Mouse (Mus musculus) limb, embryonic 10.5 days (tissue): ENCODE results near the gene Adam11. TPM values are rescaled to one million over a fixed set of nuclear protein-coding genes. Genes with fewer than 3 reads are reported as not detected.

Source experiments
- DNase-seq: peaks from one replicate; pipeline ENCODE4 v3.0.0-alpha.2; 2017; ENCODE audit warnings: low spot score
- H3K27ac ChIP-seq: fragments of 300-500 bp; sonication (generic); 2 replicates; pipeline ENCODE4 v1.5.1; 2016; ENCODE audit warnings: mild to moderate bottlenecking
- H3K27me3 ChIP-seq: fragments of 300-500 bp; sonication (generic); 2 replicates; pipeline ENCODE4 v1.6.1; 2016; ENCODE audit warnings: low read depth, mild to moderate bottlenecking; ENCODE audit not compliant: poor library complexity, severe bottlenecking
- H3K36me3 ChIP-seq: fragments of 300-500 bp; sonication (generic); 2 replicates; pipeline ENCODE4 v1.6.1; 2016; ENCODE audit warnings: mild to moderate bottlenecking, moderate library complexity
- H3K4me1 ChIP-seq: fragments of 300-500 bp; sonication (generic); 2 replicates; pipeline ENCODE4 v1.6.1; 2016
- H3K4me3 ChIP-seq: fragments of 300-500 bp; sonication (generic); 2 replicates; pipeline ENCODE4 v1.5.1; 2016; ENCODE audit warnings: mild to moderate bottlenecking, moderate library complexity
- H3K9me3 ChIP-seq: fragments of 300-500 bp; sonication (generic); replicated peaks from 2 replicates; pipeline ENCODE4 v1.6.1; 2016; ENCODE audit warnings: mild to moderate bottlenecking
- WGBS: fragments of 180-500 bp; shearing (Covaris S2); methylation state at CpG from one replicate; pipeline ENCODE4 v1.1.7; 2016; 5-methylcytosine and 5-hydroxymethylcytosine counted together
- polyA plus RNA-seq: library from polyadenylated mRNA; unstranded; fragments of >200 nt; fragmentation: Nextera tagmentation; extraction: Ambion mirVana; gene quantifications from 2 replicates; pipeline ENCODE4 v1.2.1, GENCODE M21; 2016

Adam11 gene
- polyA plus RNA-seq, 1 experiment from 2014 or later = 25.1 TPM

DNA sequence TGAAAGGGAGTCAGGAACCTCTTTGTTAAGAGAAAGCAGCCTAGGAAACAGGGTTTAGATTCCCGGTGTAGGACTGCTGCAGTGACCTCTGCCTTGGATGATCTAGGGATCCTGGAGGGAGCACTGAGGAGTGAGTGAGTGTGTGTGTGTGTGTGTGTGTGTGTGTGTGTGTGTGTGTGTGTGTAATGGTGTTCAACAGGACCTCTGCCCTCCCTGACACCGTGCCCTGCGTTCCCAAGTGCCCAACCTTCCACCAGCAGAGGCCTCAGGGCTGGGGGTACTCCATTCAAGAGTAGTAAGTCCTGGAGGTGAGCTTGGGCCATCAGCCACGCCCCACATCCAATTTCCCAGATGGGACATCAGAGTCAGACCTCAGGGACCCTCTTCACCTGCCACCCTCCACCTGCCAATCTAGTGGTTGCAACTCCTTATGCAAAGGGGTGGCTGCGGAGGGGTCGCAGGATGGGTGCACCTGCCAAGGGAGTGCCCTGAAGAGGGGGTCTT lies 382 bp upstream of the Adam11 start:
- Histone ChIP-seq H3K9me3 (no peaks in the 10 kb centered on the region), H3K4me1 (peaks cover 32% of the 10 kb centered on the region), H3K36me3 (no peaks in the 10 kb centered on the region), H3K4me3 (peak overlapping the region; percentile 74), H3K27ac (peak overlapping the region; percentile 81), H3K27me3 (peaks cover 83% of the 10 kb centered on the region)
- 16% methylated on average over 6 of the region's 6 CpGs for WGBS
- peak; percentile 39 for DNase-seq

DNA sequence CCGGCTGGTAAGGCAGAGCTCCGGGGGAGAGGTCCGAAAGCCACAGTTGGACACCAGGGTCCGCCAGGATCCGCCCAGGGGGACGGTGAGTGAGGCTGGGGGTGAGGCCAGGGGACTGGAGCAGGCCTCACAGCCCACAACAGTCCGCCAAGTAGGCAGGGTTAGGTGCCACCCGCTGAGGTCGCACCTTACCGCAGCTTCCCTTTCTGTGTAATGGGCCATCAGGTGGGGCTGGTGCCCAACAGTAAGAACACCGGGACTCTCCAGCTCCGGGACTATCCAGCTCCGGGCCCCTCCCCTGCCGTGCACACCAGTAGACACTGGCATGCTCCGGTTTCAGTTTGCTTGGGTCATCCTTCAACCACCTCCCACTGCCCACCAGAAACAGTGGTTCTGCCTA lies 1.0 kb downstream of the Adam11 start:
- Histone ChIP-seq H3K27ac (peak overlapping the region; percentile 81), H3K36me3 (no peaks in the 10 kb centered on the region), H3K27me3 (peaks cover 80% of the 10 kb centered on the region), H3K4me1 (peaks cover 36% of the 10 kb centered on the region), H3K4me3 (peak overlapping the region; percentile 74), H3K9me3 (no peaks in the 10 kb centered on the region)
- DNase-seq = no peak
- WGBS = 5% methylated on average over 15 of the region's 15 CpGs

DNA sequence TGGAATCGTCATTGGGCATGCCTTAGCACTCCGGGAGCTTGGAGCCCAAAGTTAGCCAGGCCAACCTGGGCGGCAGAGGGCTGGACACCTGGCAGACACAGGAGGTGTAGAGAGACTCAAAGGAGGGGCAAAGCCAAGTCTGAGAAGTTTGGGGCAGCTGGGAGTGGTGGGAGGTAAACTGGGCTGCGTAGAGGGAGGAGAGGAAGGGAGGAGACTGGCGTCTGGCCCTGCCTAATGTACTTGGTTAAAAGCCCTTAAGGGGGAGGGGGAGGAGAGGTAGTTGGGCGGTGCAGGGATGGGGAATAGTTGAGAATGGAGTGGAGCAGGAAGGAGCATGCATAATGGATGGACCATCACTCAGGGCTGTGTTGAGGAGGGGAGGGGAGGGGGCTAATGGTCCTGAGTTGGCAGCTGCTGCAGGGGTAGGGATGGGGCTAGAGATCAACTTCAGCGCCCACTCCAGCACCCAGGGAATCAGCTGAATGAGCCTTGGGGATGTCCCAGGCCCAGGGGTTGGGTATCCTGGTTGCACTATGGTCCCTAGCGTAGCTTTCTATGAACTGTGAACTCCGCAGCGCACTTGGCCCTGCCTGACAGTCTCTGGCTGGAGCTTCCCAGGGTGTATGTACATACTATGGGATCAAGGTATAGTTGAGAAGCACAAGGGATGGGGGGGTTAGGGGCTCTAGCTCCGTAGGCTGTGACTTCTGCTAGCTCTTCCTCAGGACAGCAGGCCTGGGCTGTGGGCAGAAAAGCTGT lies 1.9 kb downstream of the Adam11 start:
- Histone ChIP-seq H3K4me3 (no peak overlapping the region), H3K27ac (no peak overlapping the region), H3K36me3 (no peaks in the 10 kb centered on the region), H3K4me1 (peaks cover 44% of the 10 kb centered on the region), H3K27me3 (peaks cover 74% of the 10 kb centered on the region), H3K9me3 (no peaks in the 10 kb centered on the region)
- 50% methylated on average over 11 of the region's 11 CpGs for WGBS
- peak; percentile 33 for DNase-seq

DNA sequence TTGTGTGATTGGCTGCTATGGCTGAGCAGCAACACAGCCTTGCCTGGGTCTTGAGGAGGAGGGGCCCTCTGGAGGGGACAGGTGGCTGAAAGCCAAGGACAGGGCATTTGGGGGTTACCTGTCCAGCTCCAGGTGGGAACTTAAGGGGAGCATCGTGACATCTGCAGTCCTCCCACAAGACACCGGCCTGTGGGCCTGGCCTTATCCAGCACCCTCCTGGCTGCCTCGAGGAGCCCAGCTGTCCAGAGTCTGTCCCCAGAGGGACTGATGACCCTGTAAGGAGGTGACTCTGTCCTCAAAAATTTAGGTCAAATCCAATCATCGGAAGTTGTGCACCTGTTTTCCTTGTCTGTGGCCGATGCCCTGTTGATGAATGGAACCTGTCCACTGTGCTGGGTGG lies 4.2 kb downstream of the Adam11 start:
- Histone ChIP-seq H3K9me3 (no peaks in the 10 kb centered on the region), H3K27me3 (peaks cover 53% of the 10 kb centered on the region), H3K4me3 (no peak overlapping the region), H3K36me3 (no peaks in the 10 kb centered on the region), H3K27ac (no peak overlapping the region), H3K4me1 (peaks cover 54% of the 10 kb centered on the region)
- WGBS = 88% methylated on average over 5 of the region's 5 CpGs
- DNase-seq = no peak

DNA sequence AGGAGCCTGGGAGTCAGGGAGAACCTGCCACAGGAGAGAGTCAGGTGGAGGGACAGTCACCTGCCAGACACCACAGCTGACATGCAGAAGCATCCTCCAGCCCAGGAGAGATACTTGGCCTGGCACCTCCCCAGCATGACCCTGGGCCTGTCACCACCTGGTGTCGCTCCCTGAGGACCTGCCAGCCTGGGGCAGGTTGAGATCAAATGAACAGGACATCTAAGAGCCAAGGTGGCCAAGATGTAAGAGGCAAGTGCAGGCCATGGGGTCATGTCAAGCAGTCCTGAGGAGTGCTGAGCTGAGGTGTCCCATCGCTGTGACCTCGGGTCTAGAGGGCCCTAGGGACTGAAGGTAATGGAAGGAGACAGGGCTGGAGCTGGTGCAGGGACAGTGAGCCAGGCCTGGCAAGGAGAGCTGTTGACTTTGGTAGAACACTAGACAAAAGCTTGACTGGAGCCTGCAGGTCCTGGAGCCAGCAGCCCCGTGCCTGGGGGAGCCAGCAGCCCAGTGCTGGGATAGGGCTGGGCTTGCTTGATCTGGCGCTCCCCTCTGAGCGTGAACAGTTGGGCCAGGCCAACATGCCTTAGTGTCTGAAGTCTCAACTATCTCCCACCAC lies 5.9 kb downstream of the Adam11 start:
- 62% methylated on average over 6 of the region's 6 CpGs for WGBS
- H3K36me3 ChIP-seq = no peaks in the 10 kb centered on the region
- DNase-seq = no peak
- H3K4me3 ChIP-seq = no peak overlapping the region
- H3K9me3 ChIP-seq = no peaks in the 10 kb centered on the region
- peaks cover 51% of the 10 kb centered on the region for H3K27me3 ChIP-seq
- H3K27ac ChIP-seq = peak overlapping the region; percentile 42
- H3K4me1 ChIP-seq = peaks cover 56% of the 10 kb centered on the region

DNA sequence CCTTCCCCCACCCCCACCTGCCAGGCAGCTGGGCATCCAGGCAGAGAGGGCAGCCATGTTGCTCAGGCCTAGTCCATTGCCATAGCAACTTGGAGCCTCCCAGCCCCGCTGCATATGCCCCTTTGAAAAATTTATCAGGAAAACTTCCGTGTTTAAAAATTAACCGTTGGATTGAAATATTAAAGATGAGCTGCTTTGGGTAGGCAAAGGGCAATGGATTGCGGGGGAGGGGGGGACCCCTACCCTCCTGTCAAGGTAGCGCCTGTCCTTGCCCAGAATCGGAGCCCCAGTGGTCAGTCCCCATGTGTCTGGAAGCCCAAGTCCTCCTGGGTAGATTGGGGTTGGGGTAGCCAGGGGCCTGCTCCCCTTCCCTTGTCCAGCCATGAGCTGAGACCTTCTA lies 7.9 kb downstream of the Adam11 start:
- peaks cover 59% of the 10 kb centered on the region for H3K4me1 ChIP-seq

DNA sequence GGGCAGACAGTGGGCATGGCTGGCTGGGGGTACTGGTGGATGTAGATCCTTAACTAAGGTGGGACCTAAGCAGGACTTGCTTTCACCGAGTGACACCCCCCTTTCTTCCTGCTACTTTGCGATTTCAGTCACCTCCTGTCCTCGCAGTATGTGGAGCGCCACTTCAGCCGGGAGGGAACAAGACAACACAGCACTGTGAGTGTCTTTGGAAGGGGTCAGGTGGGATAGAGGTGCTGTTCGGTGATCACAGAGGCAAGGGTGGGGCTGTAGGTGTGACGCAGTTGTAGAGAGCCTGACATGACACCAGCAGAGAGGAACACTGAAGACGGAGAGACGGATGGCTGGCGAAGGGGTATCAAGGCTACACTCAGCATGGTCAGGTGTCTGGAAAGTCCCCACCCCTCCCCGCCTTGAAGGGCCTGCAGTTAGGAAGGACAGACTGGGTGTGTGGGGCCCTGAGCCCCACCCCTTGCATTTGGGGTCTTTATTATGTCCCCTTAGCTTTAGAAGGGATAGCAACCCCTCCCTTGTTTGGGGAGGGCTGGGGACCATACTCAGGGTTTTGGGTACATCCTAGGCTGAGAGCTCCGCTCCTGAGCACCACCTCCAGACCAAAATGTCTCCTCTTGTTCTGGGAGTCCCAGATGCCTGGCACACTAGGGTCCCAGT lies 8.9 kb downstream of the Adam11 start:
- H3K4me3 ChIP-seq = peak overlapping the region; percentile 1
- peaks cover 24% of the 10 kb centered on the region for H3K27me3 ChIP-seq
- peaks cover 65% of the 10 kb centered on the region for H3K4me1 ChIP-seq
- DNase-seq = no peak
- no peaks in the 10 kb centered on the region for H3K36me3 ChIP-seq
- no peaks in the 10 kb centered on the region for H3K9me3 ChIP-seq
- WGBS = 79% methylated on average over 12 of the region's 12 CpGs
- H3K27ac ChIP-seq = peak overlapping the region; percentile 94

More for the DNA sequence above, 7.9 kb downstream of the Adam11 start:
- Histone ChIP-seq H3K9me3 (no peaks in the 10 kb centered on the region), H3K27ac (peak overlapping the region; percentile 94; the same call in 1 of the 2 replicates), H3K4me3 (no peak overlapping the region), H3K27me3 (peaks cover 34% of the 10 kb centered on the region), H3K36me3 (no peaks in the 10 kb centered on the region)
- no peak for DNase-seq
- 89% methylated on average over 6 of the region's 6 CpGs for WGBS

DNA sequence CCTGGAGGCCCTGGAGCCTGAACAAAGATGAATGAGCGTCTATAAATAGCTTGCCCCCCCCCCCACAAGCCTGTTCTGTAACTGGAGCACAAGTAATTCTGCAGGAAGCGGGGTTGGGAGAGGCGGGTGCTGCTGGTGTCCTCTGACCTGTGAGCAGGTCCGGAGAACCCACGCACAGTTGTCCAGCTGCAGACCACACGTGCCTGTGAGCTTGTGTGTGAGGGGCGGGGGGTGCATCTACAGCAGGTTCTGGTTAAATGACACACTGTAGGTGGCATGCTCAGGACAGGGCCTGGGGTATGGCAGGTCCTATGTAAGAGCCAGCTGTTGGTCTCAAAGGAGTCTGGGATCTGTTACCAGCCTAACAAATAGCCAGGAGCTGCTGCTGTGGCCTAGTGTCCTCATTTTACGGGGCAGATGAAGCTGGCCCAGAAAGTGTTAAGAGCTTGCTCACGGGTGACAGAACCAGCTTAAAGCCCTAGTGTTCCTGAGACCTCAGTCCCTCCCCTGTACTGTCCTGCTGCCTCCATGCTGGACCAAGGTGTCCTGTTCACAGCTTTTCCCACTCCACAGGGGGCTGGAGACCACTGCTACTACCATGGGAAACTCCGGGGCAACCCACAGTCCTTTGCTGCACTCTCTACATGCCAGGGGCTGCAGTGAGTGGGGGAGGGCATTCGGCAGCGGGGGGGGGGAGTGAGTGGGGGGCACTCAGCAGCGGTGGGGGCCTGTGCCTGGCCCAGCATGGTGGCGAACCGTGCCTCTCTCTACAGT lies 9.6 kb downstream of the Adam11 start:
- peaks cover 5% of the 10 kb centered on the region for H3K36me3 ChIP-seq
- H3K27me3 ChIP-seq = peaks cover 19% of the 10 kb centered on the region
- 27% methylated on average over 15 of the region's 15 CpGs for WGBS
- H3K4me1 ChIP-seq = peaks cover 70% of the 10 kb centered on the region
- peak overlapping the region; percentile 1 for H3K4me3 ChIP-seq
- no peak for DNase-seq
- no peaks in the 10 kb centered on the region for H3K9me3 ChIP-seq
- peak overlapping the region; percentile 94 for H3K27ac ChIP-seq

DNA sequence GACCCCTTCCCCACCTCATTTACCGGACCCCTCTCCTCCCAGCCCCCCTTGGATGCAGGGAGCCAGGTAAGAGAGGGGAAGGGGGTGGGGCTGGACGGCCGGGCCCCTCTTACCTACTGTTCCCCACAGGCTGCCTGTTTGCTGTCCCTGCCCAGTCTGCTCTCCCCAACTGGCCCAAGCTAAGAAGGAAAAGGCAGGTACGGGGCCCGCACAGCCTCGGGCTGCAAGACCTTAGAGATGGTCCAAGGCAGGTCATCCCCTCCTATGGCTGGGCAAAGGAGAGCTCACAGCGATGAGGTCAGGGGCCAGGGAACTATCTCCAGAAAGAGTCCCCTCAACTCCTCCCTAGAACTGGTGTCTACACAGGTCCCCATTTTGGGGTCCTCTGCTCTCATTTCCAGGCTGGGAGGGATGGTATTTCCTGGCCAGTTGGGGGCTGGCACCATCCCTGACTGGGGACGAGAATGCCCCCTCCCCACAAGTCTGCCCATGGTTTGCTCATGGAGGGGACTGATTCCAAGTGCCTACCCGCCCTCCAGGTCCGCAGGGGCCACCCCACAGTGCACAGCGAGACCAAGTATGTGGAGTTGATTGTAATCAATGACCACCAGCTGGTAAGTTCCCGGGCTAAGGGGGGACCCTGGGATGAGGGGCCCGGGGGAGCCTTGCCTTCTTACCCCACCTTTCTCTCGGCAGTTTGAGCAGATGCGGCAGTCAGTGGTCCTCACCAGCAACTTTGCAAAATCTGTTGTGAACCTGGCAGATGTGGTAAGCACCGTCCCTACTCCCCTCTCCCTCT lies 10.9 kb downstream of the Adam11 start:
- WGBS = 34% methylated on average over 16 of the region's 16 CpGs
- H3K4me3 ChIP-seq = peak overlapping the region; percentile 5; the same call in 1 of the 2 replicates

DNA sequence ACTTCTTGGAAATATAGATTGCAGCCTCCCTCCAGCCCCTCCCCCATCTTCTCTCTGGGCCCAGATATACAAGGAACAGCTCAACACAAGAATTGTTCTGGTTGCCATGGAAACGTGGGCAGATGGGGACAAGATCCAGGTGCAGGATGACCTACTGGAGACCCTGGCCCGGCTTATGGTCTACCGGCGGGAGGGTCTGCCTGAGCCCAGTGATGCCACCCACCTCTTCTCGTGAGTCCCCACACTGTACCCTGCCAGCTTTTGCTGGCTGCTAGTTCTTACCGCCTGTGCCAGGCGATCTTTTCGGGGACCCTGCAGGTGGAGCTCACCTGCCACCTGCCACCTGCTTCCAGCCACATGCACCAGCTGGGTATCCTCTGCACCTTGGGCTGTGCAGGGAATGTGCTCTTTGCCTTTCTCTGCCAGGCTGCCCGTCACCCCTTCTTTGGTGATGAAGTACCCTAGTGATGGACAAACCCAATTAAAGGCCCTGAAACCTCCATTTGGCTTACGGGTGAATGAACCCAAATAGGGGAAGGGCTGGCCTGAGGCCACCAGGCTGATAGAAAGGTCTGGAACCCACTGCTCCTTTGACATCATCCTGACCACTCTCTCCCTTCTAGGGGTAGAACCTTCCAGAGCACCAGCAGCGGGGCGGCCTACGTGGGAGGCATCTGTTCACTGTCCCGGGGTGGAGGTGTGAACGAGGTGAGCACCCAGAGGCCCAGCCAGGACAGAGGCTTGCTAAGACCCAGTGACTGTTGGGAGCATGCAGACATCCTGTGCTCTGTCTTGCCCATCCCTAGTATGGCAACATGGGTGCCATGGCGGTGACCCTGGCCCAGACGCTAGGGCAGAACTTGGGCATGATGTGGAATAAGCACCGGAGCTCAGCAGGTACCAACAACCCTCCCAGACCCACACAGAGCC lies 11.8 kb downstream of the Adam11 start:
- H3K4me1 ChIP-seq = peaks cover 70% of the 10 kb centered on the region
- peak overlapping the region; percentile 94 for H3K27ac ChIP-seq
- H3K4me3 ChIP-seq = no peak overlapping the region
- H3K36me3 ChIP-seq = peaks cover 25% of the 10 kb centered on the region
- WGBS = 70% methylated on average over 18 of the region's 18 CpGs
- no peak for DNase-seq
- H3K9me3 ChIP-seq = no peaks in the 10 kb centered on the region
- peaks cover 22% of the 10 kb centered on the region for H3K27me3 ChIP-seq

More for the DNA sequence above, 10.9 kb downstream of the Adam11 start:
- Histone ChIP-seq H3K9me3 (no peaks in the 10 kb centered on the region), H3K27ac (peak overlapping the region; percentile 94), H3K36me3 (peaks cover 17% of the 10 kb centered on the region), H3K4me1 (peaks cover 70% of the 10 kb centered on the region), H3K27me3 (peaks cover 22% of the 10 kb centered on the region)
- DNase-seq = no peak
